Mouse (Mus musculus) ovary, adult 10 weeks (tissue): ENCODE data around the gene Tbx4. TPM values are rescaled to one million over a fixed set of nuclear protein-coding genes. Genes with fewer than 3 reads are reported as not detected.

ENCODE experiments used
- polyA plus RNA-seq: library from polyadenylated mRNA; stranded (reverse); fragments of 350-450 nt; fragmentation: Illumina TruSeq; extraction: RNeasy Lipid Tissue Mini Kit (QIAGEN cat#74804); gene quantifications from one replicate; pipeline ENCODE4 v1.2.3, GENCODE M21; 2014

The Tbx4 gene
- polyA plus RNA-seq: 1.1 TPM

DNA sequence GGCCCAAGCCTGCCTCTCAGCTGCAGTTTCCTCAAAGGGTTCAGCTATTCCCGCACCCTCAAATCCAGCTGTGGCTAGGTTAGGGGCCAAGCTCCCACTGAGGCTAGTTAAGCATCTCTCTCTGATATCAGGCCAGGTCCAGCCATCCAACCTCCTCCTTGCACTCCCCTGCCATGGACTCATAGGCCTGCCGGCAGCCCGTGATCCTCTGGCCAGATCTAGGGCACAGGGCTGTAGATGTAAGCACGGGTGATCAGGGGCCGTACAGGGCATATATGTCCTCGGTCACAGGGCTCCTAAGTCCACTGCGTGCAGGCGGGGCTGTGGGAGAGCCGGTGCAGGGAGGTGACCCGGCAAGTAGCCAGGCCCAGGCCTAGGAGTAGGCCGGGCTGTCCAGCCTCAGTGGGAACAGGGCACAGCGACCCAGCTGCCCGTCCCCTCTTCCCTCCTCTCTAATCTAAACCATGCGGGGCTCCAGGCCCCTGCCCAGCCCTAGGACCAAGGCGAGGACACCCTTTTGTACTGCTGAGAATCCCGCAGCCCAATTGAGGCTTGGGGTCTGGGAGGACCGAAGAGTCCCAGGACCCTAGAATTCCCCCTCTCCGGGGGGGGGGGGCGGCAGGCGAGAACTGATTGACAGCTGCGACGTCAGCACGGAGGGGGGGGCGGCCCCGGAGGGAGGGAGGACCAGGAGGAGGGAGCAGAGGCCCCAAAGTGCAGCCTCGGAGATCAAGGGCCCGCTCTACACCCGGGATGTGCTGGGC is at the start of gene Tbx4:
Gene Tbx4 (plus strand): TSS at position 758 of the 764 bp plus-strand sequence.

DNA sequence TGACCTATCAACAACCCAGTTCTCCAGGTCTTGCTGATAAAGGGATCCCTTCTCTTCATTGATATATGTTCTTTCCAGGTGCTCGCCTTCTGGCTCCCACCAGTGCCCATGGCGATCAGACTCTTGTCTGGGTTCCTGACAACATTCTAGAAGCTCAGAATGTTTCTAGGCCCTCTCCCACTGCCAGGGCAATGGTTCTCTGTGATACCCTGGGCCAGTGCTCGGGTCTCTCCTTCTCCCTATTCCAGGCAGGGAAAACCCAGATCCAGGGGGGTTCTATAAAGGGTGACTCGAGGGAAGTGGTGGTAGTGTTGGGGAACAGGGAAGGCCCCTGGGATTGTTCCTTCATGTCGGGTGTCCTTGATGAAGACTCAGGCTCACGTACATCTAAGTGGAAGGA is 36.0 kb upstream of the Tbx4 start, which contains the start of gene Gm11444:
Gene Gm11444 (minus strand): TSS at position 101 of the 400 bp plus-strand sequence.

Other genes with a start within 250 kb of the Tbx4 start
- gene Tbx2, start 53.9 kb upstream of the Tbx4 start, polyA plus RNA-seq: 1.5 TPM
- not detected for gene Gm11444, start 36.1 kb upstream of the Tbx4 start, polyA plus RNA-seq